Mouse (Mus musculus): Measurements from ENCODE around the gene Lrr1. TPM values are rescaled to one million over a fixed set of nuclear protein-coding genes. Genes with fewer than 3 reads are reported as not detected.

Lrr1 gene
- total RNA-seq (2023), result 1 to 10 TPM; 4.7 to 5.9 TPM

DNA sequence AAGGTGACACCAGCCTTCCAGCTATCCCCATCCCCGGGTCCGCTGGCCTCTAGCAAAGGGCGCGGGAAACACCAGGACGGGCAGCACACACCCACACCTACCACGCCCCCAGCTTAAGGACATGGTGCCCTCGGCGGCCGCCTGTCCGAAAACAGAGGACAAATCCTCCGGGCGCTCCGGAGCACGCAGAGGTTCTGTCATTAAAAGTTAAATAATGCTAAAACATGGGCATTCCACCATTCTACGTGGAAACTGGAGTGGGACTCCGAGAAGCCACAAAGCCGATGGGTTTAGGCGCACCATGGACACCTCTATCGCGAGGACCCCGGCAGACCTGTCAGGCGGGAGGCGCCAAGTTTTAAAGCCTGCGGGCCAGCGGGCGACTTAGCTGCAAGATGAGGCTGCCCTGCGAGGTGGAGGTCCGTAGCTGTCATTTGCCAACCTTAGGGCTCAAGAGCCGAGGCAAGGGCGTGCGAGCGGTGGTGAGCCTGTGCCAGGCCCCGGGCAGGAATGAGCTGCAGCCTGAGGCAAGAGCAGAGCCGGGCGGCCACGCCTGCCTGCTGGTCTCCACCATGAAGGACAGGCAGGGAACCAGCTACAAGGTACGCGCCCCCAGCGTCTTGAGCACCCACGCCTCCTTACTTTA, at the start of gene Lrr1:
Gene Lrr1, plus strand, starts transcription at position 354 of the 646 bp plus-strand sequence.

DNA sequence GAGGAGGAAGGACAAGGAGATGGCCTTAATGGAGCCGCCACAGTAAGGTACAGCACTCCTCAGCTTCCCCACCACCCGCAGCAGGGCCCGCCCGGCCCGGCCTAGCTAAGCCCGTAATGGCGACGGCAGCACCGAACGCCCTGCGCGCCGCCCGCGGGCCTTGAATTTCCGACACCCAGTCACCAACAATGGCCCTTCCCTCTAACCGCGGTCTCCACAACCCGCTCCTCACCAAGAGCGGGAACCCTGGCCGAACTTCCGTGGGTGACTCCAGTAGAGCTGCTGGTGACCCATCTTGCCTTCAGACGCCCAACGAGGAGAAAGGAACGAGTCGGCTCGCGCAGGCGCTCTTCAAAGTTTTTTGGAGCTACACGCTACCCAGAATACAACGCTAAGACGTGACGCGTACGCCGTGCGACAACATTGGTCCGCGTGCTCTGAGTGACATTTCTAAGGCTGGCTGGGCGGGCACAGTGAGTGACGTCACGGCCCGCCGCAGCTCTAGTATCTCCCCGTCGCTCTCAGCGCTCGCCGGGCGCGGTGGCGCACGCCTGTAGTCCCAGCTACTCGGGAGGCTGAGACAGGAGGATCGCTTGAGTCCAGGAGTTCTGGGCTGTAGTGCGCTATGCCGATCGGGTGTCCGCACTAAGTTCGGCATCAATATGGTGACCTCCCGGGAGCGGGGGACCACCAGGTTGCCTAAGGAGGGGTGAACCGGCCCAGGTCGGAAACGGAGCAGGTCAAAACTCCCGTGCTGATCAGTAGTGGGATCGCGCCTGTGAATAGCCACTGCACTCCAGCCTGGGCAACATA, 9.6 kb upstream of the Lrr1 start, which contains the start of gene Rps29:
Gene Rps29, minus strand, starts transcription at position 422 of the 813 bp plus-strand sequence.

GRCm38 (mm10) chr12:69183583-69184308, 15.1 kb downstream of the Lrr1 start, which contains the start of the genes Rpl36al and Mgat2:
Gene Rpl36al (minus strand): TSS chr12:69184083.
Gene Mgat2 (plus strand): TSS chr12:69184157.

DNA sequence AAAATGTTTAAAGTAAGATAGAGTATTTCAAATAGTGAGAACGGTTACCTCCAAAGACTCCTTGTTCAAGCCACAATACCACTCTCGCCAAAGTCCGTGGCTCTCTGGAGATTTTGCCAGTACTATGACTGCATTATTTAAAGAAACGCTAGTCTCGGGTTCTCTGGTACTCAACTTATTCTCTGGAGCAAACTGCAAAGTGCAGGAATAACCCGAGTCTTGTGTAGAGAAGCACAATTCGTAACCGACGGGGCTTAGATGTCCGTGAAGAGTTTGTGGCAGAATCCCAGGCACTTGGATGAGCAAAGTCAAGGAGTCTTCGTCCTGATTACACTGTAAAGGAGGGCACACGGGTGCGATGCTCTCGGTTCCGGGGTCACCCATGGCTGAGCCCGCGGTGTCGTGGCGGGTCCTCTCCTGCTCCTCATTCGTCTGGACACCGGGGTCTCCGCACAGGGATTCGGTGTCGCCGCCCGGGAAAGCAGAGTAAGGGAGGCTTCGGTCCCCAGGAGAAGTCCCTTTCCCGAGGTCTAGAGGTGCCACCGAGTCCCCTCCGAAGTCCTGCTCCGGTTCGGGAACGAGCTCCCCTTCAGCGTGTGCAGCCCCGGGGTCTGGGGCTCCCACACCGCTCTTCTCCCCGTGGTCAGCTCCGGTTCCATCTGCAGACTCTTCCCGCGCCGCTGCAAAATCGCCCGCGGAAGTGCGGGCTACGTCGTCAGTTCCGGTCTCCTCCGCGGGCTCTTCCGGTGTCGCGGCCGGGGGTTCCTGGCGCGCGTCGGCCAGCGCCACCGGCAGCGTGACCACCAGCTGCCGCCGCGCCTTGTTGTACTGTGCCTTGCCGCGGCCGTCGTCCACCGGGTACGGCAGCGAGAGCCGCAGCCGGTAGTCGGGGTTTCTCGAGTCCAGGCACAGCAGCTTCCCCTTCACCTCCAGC, 28.1 kb downstream of the Lrr1 start, which contains the start of gene Gm49383:
Gene Gm49383, minus strand, starts transcription at position 661 of the 934 bp plus-strand sequence.

DNA sequence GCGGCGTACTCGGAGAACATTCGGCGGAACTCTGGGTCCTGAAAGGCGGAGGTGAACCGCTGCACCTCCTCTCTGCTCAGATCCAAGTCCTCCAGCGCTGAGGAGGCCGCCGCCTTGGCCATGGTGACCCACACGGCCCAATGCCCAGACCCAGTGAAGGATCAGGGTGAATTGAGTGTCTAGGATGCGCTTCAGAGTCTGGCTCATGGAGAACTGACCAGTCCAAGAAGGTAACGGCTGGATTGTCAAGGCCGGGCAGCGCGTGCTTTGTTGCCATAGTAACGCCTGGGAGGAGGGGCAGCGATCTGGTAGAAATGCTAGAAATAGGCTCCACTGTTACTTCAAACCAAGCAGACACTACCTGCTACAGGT, 29.5 kb downstream of the Lrr1 start, which contains the start of gene Dnaaf2:
Gene Dnaaf2, minus strand, starts transcription at position 266 of the 372 bp plus-strand sequence.

DNA sequence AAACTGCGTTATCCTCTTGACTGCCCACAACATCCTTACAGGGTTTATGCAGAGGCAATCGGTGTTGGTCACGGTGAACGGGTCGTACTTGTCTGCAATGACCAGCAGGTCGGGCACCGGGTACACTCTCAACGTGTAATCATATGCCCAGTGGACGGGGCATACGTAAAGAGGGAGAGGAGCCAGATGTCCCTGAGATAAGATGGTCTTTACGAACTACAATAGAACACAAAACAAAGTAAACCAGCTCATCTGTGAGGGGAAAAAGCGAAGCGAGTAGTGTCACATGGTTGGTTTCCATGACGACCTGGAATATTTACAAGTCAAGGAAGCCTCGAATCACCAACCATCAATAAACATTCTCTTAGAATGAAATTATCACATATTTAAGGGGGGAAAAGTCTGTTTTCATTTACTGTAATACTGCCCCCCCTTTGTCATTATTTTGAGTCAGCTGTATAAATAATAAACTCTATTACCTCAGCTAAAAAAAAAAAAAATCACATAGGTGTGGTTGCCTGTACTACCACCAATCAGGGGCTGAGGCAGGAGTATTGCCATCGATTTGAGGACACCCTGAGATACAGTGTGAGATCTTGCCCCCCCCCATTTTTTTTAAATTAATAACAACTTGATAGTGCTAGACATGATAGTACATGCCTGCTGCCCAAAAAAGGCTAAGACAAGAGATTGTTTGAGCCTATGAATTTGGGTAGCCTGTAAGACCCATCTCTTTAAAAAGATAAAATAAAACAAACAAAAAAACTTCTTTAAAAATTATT, 35.6 kb downstream of the Lrr1 start, which contains the start of gene Gm49384:
Gene Gm49384, minus strand, starts transcription at position 216 of the 782 bp plus-strand sequence.

DNA sequence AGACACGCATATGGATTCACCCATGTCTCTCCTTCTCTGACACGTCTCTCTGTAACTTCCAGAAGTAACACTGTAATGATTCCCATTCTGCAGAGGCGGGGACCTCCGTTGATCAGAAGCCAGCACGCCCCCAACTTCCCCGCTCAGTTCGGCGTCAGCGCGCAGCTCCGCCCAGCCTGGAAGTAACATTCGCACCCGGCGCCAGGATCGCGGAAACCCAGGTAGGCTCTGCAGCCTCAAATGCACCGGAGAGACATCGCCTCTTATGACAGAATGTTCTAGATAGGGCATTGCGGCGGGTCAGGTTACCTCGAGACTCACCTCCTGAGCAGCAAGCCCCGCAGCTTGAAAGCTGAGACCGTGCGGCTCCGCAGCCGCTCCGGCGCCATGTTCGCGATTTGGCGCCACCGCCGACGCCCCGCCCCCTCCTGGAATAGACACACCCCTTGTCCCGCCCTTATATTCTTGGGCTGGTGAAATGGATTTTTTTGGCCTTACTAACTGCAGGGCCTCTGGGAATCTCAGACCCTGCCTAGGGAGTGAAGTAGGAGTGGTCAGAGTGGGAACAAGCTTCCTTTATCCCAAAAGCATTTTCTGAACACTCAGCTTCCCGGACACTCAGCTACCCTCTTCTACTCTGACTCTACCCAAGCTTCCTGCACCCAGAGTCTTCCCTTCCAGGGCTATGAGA, 59.3 kb downstream of the Lrr1 start, which contains the start of gene Pole2:
Gene Pole2, minus strand, starts transcription at position 420 of the 691 bp plus-strand sequence.

Other genes starting within 250 kb of the Lrr1 start
- 1,000 to 10,000 TPM; 1,662 to 1,683 TPM for gene Rps29, start 9.6 kb upstream of the Lrr1 start, total RNA-seq (2023)
- gene Rpl36al, start 15.3 kb downstream of the Lrr1 start, total RNA-seq (2023), result 100 to 1,000 TPM; 236 to 244 TPM
- 10 to 100 TPM; 31.6 to 34.1 TPM for gene Mgat2, start 15.3 kb downstream of the Lrr1 start, total RNA-seq (2023)
- gene Gm49383, start 28.3 kb downstream of the Lrr1 start, total RNA-seq (2023), result 1 to 10 TPM; 5.2 to 5.5 TPM
- gene Dnaaf2, start 29.6 kb downstream of the Lrr1 start, total RNA-seq (2023), result 1 to 10 TPM; 1.5 to 1.8 TPM
- gene Gm49384, start 35.5 kb downstream of the Lrr1 start, total RNA-seq (2023), result 1 to 10 TPM; 7.3 to 7.7 TPM
- 10 to 100 TPM; 11.0 to 11.7 TPM for gene Pole2, start 59.4 kb downstream of the Lrr1 start, total RNA-seq (2023)
- 1 to 10 TPM in 1 of 2 experiments, under 1 TPM in 1; 0.51 to 1.0 TPM for gene Klhdc1, start 72.4 kb downstream of the Lrr1 start, total RNA-seq (2023)
- gene Klhdc2, start 127.9 kb downstream of the Lrr1 start, total RNA-seq (2023), result 10 to 100 TPM; 21.8 to 22.7 TPM
- 10 to 100 TPM; 28.9 to 36.5 TPM for gene Nemf, start 188.4 kb downstream of the Lrr1 start, total RNA-seq (2023)
- 100 to 1,000 TPM; 129 to 130 TPM for gene Arf6, start 203.3 kb downstream of the Lrr1 start, total RNA-seq (2023)
- not detected for gene Gm9887, start 203.6 kb downstream of the Lrr1 start, total RNA-seq (2023)